Mouse (Mus musculus): ENCODE data around the gene Jdp2.

DNA sequence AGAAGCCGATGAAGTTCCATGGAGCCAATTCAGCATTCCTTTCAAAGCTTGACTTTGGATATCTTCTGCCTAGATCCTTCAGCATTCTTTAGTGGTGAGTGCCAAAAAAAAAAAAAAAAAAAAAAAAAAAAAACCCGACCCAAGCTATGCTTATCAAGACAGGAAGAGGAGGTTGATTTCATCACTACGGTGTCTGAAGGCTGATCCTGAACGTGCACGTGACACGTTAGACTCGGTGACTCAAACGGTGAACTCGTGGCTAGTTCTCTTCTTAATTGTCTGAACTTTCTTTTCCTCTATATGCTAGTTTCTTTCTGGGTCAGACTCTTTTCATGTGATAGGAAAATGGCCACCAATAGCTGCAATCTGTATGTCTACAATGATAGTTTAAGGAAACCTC is 5.9 kb upstream of the Jdp2 start:
- no peak for TF ChIP-seq CTCF (IDR thresholded peaks at IDR 0.05; ENCODE audit: extremely low read depth, insufficient read depth, insufficient read length, insufficient replicate concordance)
- TF ChIP-seq POLR2A (IDR thresholded peaks at IDR 0.05; ENCODE audit: low read depth, low read length) = no peak

Data from spleen, adult 2 months (tissue).